Mouse (Mus musculus) heart, postnatal 36 days (tissue): Measurements from ENCODE around the gene Rps6kc1. TPM values are rescaled to one million over a fixed set of nuclear protein-coding genes. Genes with fewer than 3 reads are reported as not detected.

Experiments
- DNase-seq, 2 experiments: peaks; one replicate each; pipeline ENCODE4 v3.0.0; 2021 to 2022
- intact Hi-C: fragments of 180-260 bp; cut with DNase I; formaldehyde crosslinking; loops from one replicate; pipeline ENCODE4 v1.15.1; 2025
- total RNA-seq, 2 experiments: library from RNA; stranded (reverse); gene quantifications; 2 replicates each; pipeline ENCODE4 v1.2.3; 2021

Gene Rps6kc1
- total RNA-seq, 2 experiments from 2014 or later: 17.4 to 17.9 TPM

- no peak for DNase-seq
- intact Hi-C loops: no loop called here
Observed at GRCm38 (mm10) chr1:190846074-190846730, 65.4 kb downstream of the Rps6kc1 start.

- intact Hi-C loops: no loop called here
- no peak for DNase-seq
Observed at GRCm38 (mm10) chr1:190845419-190845818, 66.2 kb downstream of the Rps6kc1 start.

- DNase-seq: no peak
- intact Hi-C loops: no loop called here
Observed at GRCm38 (mm10) chr1:190844356-190844755, 67.2 kb downstream of the Rps6kc1 start.

GRCm38 (mm10) chr1:190836046-190836445 lies 75.5 kb downstream of the Rps6kc1 start:
- intact Hi-C loops: no loop called here

GRCm38 (mm10) chr1:190834201-190834907 lies 77.2 kb downstream of the Rps6kc1 start:
- intact Hi-C loops: loop anchor here (5.0 kb wide), 1 partner anchor 33 kb away; no protein-coding TSS in a partner anchor
- DNase-seq: no peak

More at GRCm38 (mm10) chr1:190836046-190836445, 75.5 kb downstream of the Rps6kc1 start:
- no peak for DNase-seq

GRCm38 (mm10) chr1:190832965-190833630 lies 78.5 kb downstream of the Rps6kc1 start:
- no peak for DNase-seq
- intact Hi-C loops: loop anchor here (1.0 to 5.0 kb wide), 2 partner anchors 34 to 48 kb away; no protein-coding TSS in a partner anchor

GRCm38 (mm10) chr1:190831839-190832497 lies 79.6 kb downstream of the Rps6kc1 start:
- intact Hi-C loops: loop anchor here (1.0 to 5.0 kb wide), 2 partner anchors 35 to 49 kb away; no protein-coding TSS in a partner anchor
- DNase-seq: peak; percentile 43

GRCm38 (mm10) chr1:190826486-190827034 lies 85.0 kb downstream of the Rps6kc1 start:
- intact Hi-C loops: no loop called here
- no peak for DNase-seq

GRCm38 (mm10) chr1:190823745-190824144 lies 87.8 kb downstream of the Rps6kc1 start:
- intact Hi-C loops: no loop called here
- DNase-seq: no peak

GRCm38 (mm10) chr1:190816141-190816540 lies 95.4 kb downstream of the Rps6kc1 start:
- DNase-seq: peak; percentile 13 to 26
- intact Hi-C loops: no loop called here

- no peak for DNase-seq
- intact Hi-C loops: no loop called here
Observed at GRCm38 (mm10) chr1:190810408-190810807, 101.2 kb downstream of the Rps6kc1 start.

- intact Hi-C loops: no loop called here
Observed at GRCm38 (mm10) chr1:190808766-190809221, 102.8 kb downstream of the Rps6kc1 start.

GRCm38 (mm10) chr1:190806817-190807216 lies 104.8 kb downstream of the Rps6kc1 start:
- intact Hi-C loops: no loop called here
- no peak for DNase-seq

More at GRCm38 (mm10) chr1:190808766-190809221, 102.8 kb downstream of the Rps6kc1 start:
- no peak for DNase-seq

GRCm38 (mm10) chr1:190798668-190799067 lies 112.9 kb downstream of the Rps6kc1 start:
- no peak for DNase-seq
- intact Hi-C loops: loop anchor here (5.0 kb wide), 1 partner anchor 911 kb away; no protein-coding TSS in a partner anchor

GRCm38 (mm10) chr1:190797483-190798058 lies 114.0 kb downstream of the Rps6kc1 start:
- DNase-seq: no peak
- intact Hi-C loops: loop anchor here (2.0 to 5.0 kb wide), 2 partner anchors 751 to 910 kb away; no protein-coding TSS in a partner anchor

GRCm38 (mm10) chr1:190796745-190797482 lies 114.7 kb downstream of the Rps6kc1 start:
- intact Hi-C loops: loop anchor here (2.0 to 5.0 kb wide), 2 partner anchors 750 to 910 kb away; no protein-coding TSS in a partner anchor
- DNase-seq: peak in 1 of 2 experiments; percentile 24

- intact Hi-C loops: no loop called here
- no peak for DNase-seq
Observed at GRCm38 (mm10) chr1:190791638-190792037, 119.9 kb downstream of the Rps6kc1 start.

GRCm38 (mm10) chr1:190790720-190791119 lies 120.8 kb downstream of the Rps6kc1 start:
- no peak for DNase-seq
- intact Hi-C loops: no loop called here

GRCm38 (mm10) chr1:190777660-190778059 lies 133.9 kb downstream of the Rps6kc1 start:
- no peak for DNase-seq
- intact Hi-C loops: no loop called here
